Mouse (Mus musculus): ENCODE measurements around the gene Nosip.

DNA sequence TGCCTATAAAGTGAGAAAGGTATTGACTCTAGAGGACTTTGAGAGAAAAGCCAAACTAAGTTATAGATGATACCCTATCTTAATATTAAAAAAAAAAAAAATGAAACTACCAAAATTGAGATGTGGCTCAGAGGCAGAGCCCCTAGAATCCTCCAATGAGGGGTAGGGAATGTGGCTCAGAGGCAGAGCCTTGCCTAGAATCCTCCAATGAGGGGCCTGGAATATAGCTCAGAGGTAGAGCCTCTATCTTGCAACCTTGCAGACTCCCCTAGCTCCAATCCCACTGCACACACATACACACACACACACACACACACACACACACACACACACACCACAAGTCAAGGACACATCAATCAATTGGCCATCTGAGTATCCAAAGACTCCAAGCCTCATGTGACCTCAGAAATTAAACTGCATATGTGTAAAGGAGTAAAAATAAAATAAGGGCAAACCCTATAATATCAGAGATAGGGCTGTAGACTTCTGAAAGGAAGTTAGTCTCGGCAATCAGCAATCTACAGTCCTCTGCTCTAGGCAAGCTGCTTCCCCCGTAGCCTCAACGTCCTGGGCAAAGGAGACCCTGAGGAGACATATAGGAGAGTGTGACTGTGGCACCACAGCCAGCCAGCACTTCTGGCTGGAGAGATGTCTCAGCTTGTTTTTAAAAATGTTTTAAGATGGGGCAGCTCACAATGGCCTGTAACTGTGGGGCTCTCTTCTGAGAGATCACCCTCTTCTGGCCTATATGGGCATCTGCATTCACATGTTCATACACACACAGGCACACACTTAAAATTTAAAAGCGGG, 5.2 kb downstream of the Nosip start:
- TF ChIP-seq CTCF (IDR thresholded peaks at IDR 0.05; ENCODE audit: extremely low read depth, insufficient read length, insufficient replicate concordance, low read depth, low read length) (no peak), POLR2A (IDR thresholded peaks at IDR 0.05; ENCODE audit: low read depth, low read length) (no peak)

All from small intestine, adult 2 months (tissue).